Mouse (Mus musculus) liver, adult 2 months (tissue): ENCODE data around the gene Dbi.
A peak's percentile ranks its signal among the peaks of the same experiment; 100 is the strongest.

Experiments used
- CTCF ChIP-seq: fragments of 200-500 bp; IDR thresholded peaks from 2 replicates; pipeline ENCODE4 v1.5.1; 2011; ENCODE audit warnings: low read depth, low read length, control low read depth
- POLR2A ChIP-seq: fragments of 200-500 bp; IDR thresholded peaks from 2 replicates; pipeline ENCODE4 v1.6.1; 2011; ENCODE audit warnings: low read length, control low read depth; ENCODE audit not compliant: insufficient read depth; ENCODE audit errors: extremely low read depth

DNA sequence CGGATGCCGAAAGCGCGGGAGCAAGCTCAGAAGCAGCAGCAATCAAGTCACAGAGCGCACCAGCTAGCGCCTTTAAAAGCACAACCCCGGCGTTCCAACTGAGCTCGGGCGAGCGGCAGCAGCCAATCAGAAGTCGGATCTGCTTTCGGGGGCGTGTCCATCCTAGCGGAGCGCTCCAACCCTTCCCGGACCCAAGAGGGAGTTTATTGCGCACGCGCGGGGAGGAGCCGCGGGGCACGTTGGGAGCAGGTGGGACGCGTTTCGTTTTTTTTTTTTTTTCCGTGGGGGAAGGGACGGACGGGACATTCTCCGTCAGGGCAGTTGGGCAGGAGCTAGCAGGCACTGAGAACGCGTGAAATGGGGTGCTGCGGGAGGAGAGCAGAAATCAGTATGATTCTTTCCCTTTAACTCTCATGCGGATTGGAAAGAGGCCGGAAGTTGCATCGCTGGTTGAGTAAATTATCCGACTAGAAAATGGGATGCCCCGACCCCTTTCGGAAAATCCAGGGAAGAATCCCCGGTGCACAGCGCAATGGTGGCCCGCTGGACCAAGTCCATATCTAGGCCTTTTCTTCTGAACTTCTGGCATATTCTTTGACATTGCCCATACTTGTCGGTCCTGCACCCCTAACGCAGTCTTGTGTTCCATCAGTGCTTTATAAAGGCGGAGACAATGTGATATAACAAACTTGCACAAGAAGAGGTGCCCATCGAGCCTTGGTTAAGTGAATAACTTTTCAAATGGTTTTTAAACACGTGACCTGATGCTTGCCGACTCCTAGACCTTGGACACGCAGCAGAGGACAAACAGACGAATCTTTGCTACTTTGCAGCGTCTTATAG lies at the start of gene Dbi, which contains the start of gene 3110009E18Rik:
- TF ChIP-seq CTCF (no peak), POLR2A (peak; percentile 98)
